Mouse (Mus musculus): ENCODE data around the gene Bin2. TPM values are rescaled to one million over a fixed set of nuclear protein-coding genes. Genes with fewer than 3 reads are reported as not detected.
A peak's percentile ranks its signal among the peaks of the same experiment; 100 is the strongest.

Bin2 gene
- polyA plus RNA-seq, 1 experiment from 2014 or later: 16.2 TPM

- H3K27me3 ChIP-seq (ENCODE audit: insufficient read depth, low read length): peaks cover 16% of the 10 kb centered on the region
- no peak overlapping the region for H3K27ac ChIP-seq (ENCODE audit: low read depth)
- H3K4me2 ChIP-seq (ENCODE audit: low read depth, low read length): peak overlapping the region; percentile 91; the same call in 1 of the 2 replicates
- WGBS (ENCODE audit: insufficient replicate concordance): 21% methylated on average over 9 of the region's 9 CpGs
- no peak for ATAC-seq
- H3K9me3 ChIP-seq (ENCODE audit: low read length): no peaks in the 10 kb centered on the region
- H3K9ac ChIP-seq (replicated peaks): no peak overlapping the region
- H3K36me3 ChIP-seq (replicated peaks; ENCODE audit: insufficient read depth, low read length): no peaks in the 10 kb centered on the region
- peak overlapping the region; percentile 63; the same call in 1 of the 2 replicates for H3K4me3 ChIP-seq (ENCODE audit: low read depth, low read length)
- DNase-seq: no peak
- TF ChIP-seq EP300 (IDR thresholded peaks at IDR 0.05; ENCODE audit: low read depth) (no peak), CTCF (IDR thresholded peaks at IDR 0.05; ENCODE audit: low read depth) (no peak)
- H3K4me1 ChIP-seq (ENCODE audit: insufficient read depth): peaks cover 36% of the 10 kb centered on the region
These were observed 34.1 kb downstream of the Bin2 start for GRCm38 (mm10) chr15:100635239-100635638.

- no peak for TF ChIP-seq EP300 (IDR thresholded peaks at IDR 0.05; ENCODE audit: low read depth)
- TF ChIP-seq CTCF (IDR thresholded peaks at IDR 0.05; ENCODE audit: low read depth): no peak
- no peak overlapping the region for H3K4me3 ChIP-seq (ENCODE audit: low read depth, low read length)
- no peaks in the 10 kb centered on the region for H3K9me3 ChIP-seq (ENCODE audit: low read length)
- H3K27me3 ChIP-seq (ENCODE audit: insufficient read depth, low read length): peaks cover 16% of the 10 kb centered on the region
- no peak overlapping the region for H3K4me2 ChIP-seq (ENCODE audit: low read depth, low read length)
- 0 out of 2 replicates have a peak overlapping the region, but pooled peaks have one; percentile 75 for H3K27ac ChIP-seq (ENCODE audit: low read depth)
- peaks cover 38% of the 10 kb centered on the region for H3K4me1 ChIP-seq (ENCODE audit: insufficient read depth)
- DNase-seq: no peak
- no peak for ATAC-seq
- H3K9ac ChIP-seq (replicated peaks): no peak overlapping the region
- WGBS (ENCODE audit: insufficient replicate concordance): 70% methylated on average over 10 of the region's 10 CpGs
- H3K36me3 ChIP-seq (replicated peaks; ENCODE audit: insufficient read depth, low read length): no peaks in the 10 kb centered on the region
These were observed 36.0 kb downstream of the Bin2 start for GRCm38 (mm10) chr15:100633341-100633740.

- peak; percentile 42 for ATAC-seq
- H3K9ac ChIP-seq (replicated peaks): no peak overlapping the region
- DNase-seq: no peak
- H3K9me3 ChIP-seq (ENCODE audit: low read length): no peaks in the 10 kb centered on the region
- H3K4me3 ChIP-seq (ENCODE audit: low read depth, low read length): no peak overlapping the region
- peaks cover 16% of the 10 kb centered on the region for H3K27me3 ChIP-seq (ENCODE audit: insufficient read depth, low read length)
- peak overlapping the region; percentile 75 for H3K27ac ChIP-seq (ENCODE audit: low read depth)
- TF ChIP-seq EP300 (IDR thresholded peaks at IDR 0.05; ENCODE audit: low read depth) (no peak), CTCF (IDR thresholded peaks at IDR 0.05; ENCODE audit: low read depth) (no peak)
- no peaks in the 10 kb centered on the region for H3K36me3 ChIP-seq (replicated peaks; ENCODE audit: insufficient read depth, low read length)
- peaks cover 43% of the 10 kb centered on the region for H3K4me1 ChIP-seq (ENCODE audit: insufficient read depth)
- 44% methylated on average over 5 of the region's 5 CpGs for WGBS (ENCODE audit: insufficient replicate concordance)
- no peak overlapping the region for H3K4me2 ChIP-seq (ENCODE audit: low read depth, low read length)
These were observed 37.0 kb downstream of the Bin2 start for GRCm38 (mm10) chr15:100632323-100632722.

- Histone ChIP-seq H3K4me2 (ENCODE audit: low read depth, low read length) (0 out of 2 replicates have a peak overlapping the region, but pooled peaks have one; percentile 19), H3K9ac (replicated peaks) (peak overlapping the region; percentile 26; the same call in 1 of the 2 replicates), H3K4me1 (ENCODE audit: insufficient read depth) (peaks cover 43% of the 10 kb centered on the region), H3K27ac (ENCODE audit: low read depth) (peak overlapping the region; percentile 75), H3K4me3 (ENCODE audit: low read depth, low read length) (no peak overlapping the region), H3K27me3 (ENCODE audit: insufficient read depth, low read length) (peaks cover 16% of the 10 kb centered on the region), H3K36me3 (replicated peaks; ENCODE audit: insufficient read depth, low read length) (no peaks in the 10 kb centered on the region), H3K9me3 (ENCODE audit: low read length) (no peaks in the 10 kb centered on the region)
- ATAC-seq: peak; percentile 42
- TF ChIP-seq EP300 (IDR thresholded peaks at IDR 0.05; ENCODE audit: low read depth) (no peak), CTCF (IDR thresholded peaks at IDR 0.05; ENCODE audit: low read depth) (no peak)
- 32% methylated on average over 12 of the region's 12 CpGs for WGBS (ENCODE audit: insufficient replicate concordance)
- DNase-seq: no peak
These were observed 37.7 kb downstream of the Bin2 start for GRCm38 (mm10) chr15:100631454-100632170.

- whole genome bisulfite sequencing (ENCODE audit: insufficient replicate concordance): 79% methylated on average over 3 of the region's 3 CpGs
- Histone ChIP-seq H3K27ac (ENCODE audit: low read depth) (no peak overlapping the region), H3K27me3 (ENCODE audit: insufficient read depth, low read length) (0 out of 2 replicates have a peak, but pooled peaks cover 3% of the 10 kb centered on the region), H3K9me3 (ENCODE audit: low read length) (no peaks in the 10 kb centered on the region), H3K4me2 (ENCODE audit: low read depth, low read length) (no peak overlapping the region), H3K36me3 (replicated peaks; ENCODE audit: insufficient read depth, low read length) (no peaks in the 10 kb centered on the region), H3K9ac (replicated peaks) (no peak overlapping the region), H3K4me1 (ENCODE audit: insufficient read depth) (peaks cover 35% of the 10 kb centered on the region), H3K4me3 (ENCODE audit: low read depth, low read length) (no peak overlapping the region)
- ATAC-seq (no peak), DNase-seq (no peak)
- TF ChIP-seq CTCF (IDR thresholded peaks at IDR 0.05; ENCODE audit: low read depth) (no peak), EP300 (IDR thresholded peaks at IDR 0.05; ENCODE audit: low read depth) (no peak)
These were observed 39.2 kb downstream of the Bin2 start for GRCm38 (mm10) chr15:100630126-100630525.

- no peak overlapping the region for H3K9ac ChIP-seq (replicated peaks)
- H3K9me3 ChIP-seq (ENCODE audit: low read length): no peaks in the 10 kb centered on the region
- WGBS (ENCODE audit: insufficient replicate concordance): 47% methylated on average over 7 of the region's 7 CpGs
- TF ChIP-seq CTCF (IDR thresholded peaks at IDR 0.05; ENCODE audit: low read depth) (no peak), EP300 (IDR thresholded peaks at IDR 0.05; ENCODE audit: low read depth) (no peak)
- DNase-seq (no peak), ATAC-seq (0 out of 2 replicates have a peak, but pooled peaks have one; percentile 26)
- H3K4me2 ChIP-seq (ENCODE audit: low read depth, low read length): no peak overlapping the region
- H3K4me3 ChIP-seq (ENCODE audit: low read depth, low read length): no peak overlapping the region
- H3K36me3 ChIP-seq (replicated peaks; ENCODE audit: insufficient read depth, low read length): no peaks in the 10 kb centered on the region
- H3K4me1 ChIP-seq (ENCODE audit: insufficient read depth): peaks cover 37% of the 10 kb centered on the region
- no peaks in the 10 kb centered on the region for H3K27me3 ChIP-seq (ENCODE audit: insufficient read depth, low read length)
- H3K27ac ChIP-seq (ENCODE audit: low read depth): peak overlapping the region; percentile 39; the same call in 1 of the 2 replicates
These were observed 40.6 kb downstream of the Bin2 start for GRCm38 (mm10) chr15:100628797-100629196.
